Mouse (Mus musculus) activated CD4-positive, CD25-positive, alpha-beta regulatory T cell, adult 4 months (primary cell): ENCODE measurements at regions not wholly inside any gene's neighbourhood (a gene's known extent, or its start where the extent isn't known, plus 50 kb on each side); places are given as distances from the start of the nearest gene placed in this dataset.

ENCODE experiments used
- ATAC-seq: one replicate; pipeline ENCODE4 v1.8.0; 2017

DNA sequence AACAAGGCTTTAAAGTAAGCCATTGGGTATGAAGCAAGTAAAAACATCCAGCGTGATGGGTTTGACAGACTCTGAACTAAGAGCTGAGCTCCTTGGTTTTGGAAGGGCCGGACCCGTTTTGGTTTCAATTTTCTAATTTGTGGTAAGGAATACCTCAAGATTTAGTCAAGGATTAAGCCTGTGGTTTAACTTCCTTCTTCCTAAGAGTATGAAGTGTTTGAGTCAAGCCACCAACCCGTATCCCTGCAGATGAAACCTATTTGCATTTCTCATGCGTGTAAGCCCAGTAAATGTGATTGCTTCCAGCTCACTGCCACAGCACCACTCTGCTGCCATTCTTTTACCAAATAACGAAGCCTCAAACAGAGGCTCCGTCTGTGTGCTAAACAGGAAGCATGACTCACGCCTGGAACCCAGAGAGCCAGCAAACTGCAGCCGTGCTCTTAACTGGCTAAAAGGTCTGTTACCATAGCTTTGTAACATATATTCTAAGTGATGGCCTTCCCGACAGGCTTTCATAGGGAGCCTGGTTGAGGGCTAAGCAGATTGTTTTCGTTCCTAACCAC lies 149.7 kb downstream of the Etv1 start:
- ATAC-seq, result peak; percentile 84

DNA sequence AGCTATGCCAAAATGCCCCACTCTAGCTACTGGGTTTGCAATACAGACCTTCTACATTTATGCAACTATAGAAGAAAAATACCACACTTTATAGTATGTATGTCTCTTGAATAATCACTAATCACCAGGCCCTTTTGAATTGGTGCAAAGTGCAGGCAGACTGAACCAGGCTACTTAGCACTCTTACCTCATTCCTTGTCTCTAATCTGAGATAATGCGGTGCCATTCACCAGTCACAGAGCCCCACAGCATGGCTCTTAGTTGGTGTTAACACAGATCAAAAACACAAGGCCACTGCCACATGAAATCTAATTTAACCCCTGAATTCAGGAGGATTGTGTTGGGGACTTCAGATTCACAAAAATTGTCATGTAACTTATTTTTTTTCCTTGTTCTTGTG lies 150.5 kb downstream of the Etv1 start:
- no peak for ATAC-seq

DNA sequence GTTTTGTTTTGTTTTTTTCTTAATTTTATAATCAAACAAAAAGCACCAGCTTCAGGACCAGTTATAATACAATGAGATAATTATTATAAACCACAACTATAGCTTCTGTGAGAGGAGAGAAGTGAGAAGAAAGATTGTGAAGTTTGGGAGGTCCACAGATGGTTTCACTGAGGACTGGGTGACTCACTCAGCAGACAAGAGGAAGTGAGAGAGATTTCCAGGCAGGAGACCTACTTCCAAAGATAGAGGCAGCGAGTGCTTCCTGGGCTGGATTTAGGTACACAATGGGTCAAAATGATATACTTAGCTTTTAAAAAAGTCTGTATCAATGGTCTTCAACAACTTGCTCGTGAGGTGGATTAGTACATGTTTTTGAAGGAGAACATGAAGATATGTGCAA lies 152.6 kb downstream of the Etv1 start:
- no peak for ATAC-seq

DNA sequence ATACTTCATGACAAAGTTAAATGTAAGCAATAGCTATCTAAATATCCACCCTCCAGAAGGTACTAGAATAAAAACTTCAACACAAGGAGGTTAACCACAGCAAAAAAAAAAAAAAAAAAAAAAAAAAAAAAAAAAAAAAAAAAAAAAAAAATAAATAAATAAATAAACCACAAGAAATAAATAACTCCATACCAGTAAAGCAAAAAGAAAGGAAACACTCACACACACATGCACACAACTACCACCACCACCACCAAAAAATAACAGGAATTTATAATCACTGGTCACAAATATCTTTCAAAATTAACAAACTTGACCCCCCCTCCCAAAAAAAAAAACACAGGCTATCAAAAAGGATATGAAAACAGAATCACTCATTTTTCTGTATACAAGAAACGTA lies 180.4 kb downstream of the Etv1 start:
- ATAC-seq, result no peak

DNA sequence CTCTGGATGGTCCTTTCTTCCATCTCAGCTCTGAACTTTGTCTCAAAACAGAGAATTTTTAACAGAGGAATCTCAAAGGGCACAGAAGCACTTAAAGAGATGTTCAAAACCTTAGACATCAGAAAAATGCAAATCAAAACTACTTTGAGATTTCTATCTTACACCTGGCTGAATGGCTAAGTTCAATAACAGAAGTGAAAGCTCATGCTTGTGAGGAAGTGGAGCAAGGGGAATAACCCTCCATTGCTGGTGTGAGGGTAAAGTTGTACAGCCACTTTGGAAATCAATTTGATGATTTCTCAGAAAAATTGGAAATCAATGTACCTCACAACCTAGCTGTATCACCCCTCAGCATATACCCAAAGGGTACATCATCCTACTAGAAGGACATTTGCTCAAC lies 183.1 kb downstream of the Etv1 start:
- no peak for ATAC-seq

DNA sequence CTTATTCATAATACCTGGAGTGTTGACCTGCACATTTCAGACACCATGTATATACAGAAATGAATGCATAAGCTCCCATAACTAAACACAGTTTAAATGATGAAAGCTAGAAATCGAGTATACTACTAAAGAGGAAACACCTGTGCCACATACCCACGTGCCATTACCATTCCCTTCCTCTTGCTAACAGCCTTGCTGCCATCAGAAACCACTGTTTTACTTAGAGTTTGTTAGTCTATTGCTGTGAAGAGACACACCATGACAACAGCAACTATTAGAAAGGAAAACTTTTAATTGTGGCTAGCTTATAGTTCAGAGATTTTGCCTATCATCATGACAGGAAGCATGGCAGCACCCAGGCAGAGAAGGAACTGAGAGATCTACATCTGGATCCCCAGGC lies 191.2 kb downstream of the Etv1 start:
- ATAC-seq, result no peak

DNA sequence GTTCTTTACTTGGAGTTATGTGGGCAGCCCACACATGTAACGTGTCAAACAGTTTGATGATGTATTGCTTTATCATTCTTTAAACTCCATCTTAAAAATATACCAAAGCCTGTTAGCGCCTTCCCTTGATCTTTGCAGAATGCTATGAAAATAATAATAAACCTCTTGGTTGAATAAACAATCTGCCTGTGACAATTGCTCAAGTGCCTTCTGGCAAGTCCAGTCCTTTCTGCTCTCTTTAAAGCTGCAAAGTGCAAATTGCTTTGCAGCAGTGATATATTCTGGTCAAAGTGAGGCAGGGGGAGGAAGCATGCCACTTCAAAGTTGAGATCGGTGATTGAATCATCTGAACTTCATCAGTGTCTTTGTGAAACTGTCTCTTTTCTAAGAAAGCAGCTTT lies 193.0 kb downstream of the Etv1 start:
- ATAC-seq, result no peak

DNA sequence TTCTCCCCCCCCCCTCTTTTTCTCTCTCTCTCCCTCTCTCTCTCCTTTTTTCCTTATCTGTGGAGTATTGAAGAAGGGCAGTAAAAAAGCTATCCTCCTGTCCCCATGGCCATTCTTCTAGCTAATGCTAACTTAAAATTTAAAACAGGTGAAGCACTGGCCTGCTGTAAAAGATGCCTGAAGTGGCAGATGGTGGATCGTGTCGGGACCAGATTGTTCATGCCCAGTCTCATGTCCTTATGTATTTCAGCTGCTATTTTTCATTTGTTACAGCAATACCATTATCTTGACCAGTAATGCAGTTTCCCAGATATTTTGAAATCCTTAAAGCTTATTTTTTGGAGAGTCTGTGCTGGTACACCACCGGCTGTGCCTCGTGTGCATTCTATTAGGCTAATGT lies 196.3 kb downstream of the Etv1 start:
- no peak for ATAC-seq

DNA sequence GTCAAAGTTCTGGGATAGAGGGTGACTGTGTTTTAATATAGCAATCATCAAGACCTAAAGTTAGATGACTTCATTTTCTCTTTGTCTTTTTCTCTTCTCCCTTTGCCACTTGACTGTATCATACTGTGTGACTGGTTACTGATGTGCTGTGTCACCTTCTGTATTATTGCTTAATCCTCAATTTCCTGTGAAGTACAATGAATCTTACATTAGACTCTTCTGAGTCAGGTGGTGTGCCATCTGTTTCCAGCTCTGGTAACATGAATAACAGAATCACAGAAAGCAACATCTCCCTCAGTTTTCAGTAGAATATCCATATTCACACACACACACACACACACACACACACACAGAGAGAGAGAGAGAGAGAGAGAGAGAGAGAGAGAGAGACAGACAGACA lies 203.2 kb downstream of the Etv1 start:
- ATAC-seq, result no peak

DNA sequence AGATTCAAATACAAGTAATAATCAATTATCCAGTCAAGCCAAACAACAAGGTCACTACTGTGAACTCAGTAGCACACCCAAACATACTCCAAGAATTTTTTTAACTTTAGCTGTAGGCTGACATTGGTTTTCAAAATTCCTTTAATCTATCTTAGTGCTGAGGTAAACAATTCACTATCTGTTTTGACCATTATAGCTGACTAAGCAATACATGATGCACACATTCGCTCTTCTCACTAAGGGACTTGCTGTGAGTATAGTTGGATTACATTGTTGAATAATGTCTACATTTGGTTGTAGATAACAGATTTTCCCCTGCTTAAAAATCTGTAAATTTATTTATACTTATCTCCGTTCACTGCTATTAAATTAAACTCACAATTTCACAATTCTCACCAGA lies 206.7 kb downstream of the Etv1 start:
- ATAC-seq, result no peak

DNA sequence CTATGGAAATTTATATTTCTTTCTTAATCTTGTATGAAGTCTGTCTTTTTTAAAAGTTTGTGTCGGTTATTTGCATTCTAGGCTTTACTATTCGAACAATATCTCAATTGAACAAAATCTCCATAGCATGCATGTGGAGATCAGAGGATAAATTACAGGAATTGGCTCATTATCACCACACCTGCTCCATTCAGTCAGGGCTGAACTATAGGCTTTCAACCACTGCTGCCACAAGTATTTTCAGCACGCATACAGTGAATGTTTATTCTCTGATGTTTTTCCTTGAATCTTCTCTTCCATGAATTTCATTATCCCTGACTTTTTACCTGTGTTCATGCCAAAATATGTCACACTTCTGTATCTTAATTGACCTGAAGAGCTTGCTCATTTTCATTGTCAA lies 207.2 kb downstream of the Etv1 start:
- ATAC-seq, result no peak

DNA sequence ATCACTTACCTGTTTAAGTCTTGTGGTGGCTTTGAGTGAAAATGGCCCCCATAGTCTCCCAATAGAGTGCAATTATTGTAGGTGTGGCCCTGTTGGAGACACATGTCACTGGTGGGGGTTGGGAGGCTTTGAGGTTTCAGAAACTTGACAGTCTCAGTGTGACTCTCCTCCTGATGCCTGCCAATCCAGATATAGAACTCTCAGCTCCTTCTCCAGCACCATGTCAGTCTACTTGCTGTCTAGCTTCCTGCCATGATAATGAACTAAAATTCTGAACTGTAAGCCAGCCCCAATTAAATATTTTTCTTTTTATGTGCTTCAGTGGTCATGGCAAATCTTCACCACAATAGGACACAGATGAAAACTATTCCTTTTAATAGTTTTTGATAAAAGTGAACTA lies 208.1 kb downstream of the Etv1 start:
- ATAC-seq, result no peak

DNA sequence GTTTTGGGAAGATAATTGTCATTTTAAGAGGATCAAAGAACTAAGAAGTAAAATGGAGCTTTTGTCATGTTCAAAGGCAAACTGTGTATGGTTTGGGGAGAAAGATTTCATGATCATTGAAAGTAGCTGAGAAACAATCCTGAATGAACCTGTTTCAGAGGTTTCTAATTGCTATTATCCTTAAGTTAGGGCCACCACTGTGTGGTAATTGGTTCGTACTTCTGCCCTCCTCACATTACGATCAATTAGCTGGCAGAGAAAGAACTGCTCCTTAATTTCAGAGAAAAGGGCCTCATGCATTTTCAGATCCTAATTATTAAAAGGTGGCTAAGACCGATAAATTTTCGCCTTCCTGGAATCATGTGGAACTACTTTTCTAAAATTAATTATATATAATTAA lies 208.6 kb downstream of the Etv1 start:
- no peak for ATAC-seq

DNA sequence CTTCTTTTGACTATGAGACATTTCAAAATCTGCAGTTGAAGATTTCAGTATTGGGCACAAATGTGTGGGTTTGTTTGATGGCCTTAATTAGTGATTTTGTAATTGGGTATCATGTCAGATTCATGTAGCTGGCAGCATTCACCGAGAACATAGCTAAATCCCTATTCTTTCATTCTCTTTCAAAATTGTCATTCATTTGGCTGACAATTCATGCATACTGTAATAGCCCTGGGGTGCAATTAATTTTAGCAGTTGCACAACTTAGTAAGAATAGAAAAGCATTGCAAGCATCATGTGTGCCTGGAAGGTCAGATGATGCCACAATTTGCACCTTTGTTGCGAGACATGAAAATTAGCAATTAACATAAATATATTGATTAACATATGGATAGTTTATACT lies 248.0 kb downstream of the Etv1 start:
- ATAC-seq, result no peak

DNA sequence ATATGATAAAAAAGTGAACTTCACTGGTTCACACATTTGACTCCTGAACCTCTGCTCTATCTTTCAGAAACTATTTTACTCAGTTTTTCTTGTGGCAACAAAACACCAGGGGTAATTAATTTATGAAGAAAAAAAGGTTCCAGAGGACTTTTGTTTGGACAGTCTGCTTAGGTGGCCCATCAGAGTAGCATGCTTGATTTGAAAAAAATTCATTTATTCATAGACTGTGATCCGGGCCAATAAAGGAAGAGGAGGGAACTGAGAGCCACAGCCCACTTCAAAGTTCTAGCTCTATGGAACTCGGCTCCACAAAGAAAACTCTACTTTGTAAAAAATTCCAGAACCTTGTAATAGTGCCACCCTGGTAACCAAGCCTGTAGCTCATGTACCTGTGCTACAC lies 248.8 kb downstream of the Etv1 start:
- no peak for ATAC-seq

DNA sequence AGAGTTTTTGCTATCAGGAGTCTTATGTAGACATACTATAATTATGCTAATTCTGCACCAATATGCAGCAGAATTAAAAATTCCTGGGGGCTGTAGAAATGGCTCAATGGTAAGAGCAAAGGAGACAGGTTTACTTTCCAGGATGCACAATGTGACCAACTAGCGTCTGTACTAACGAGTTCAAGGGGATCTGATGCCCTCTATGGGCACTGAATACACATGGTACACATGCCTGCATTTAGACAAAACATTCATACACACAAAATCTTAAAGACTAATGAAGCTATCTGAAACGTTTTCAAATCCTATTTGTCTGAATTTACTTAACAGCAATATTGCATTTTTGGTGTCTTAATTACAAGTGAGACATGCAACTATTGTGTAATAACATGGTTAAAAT lies 254.8 kb downstream of the Etv1 start:
- no peak for ATAC-seq

DNA sequence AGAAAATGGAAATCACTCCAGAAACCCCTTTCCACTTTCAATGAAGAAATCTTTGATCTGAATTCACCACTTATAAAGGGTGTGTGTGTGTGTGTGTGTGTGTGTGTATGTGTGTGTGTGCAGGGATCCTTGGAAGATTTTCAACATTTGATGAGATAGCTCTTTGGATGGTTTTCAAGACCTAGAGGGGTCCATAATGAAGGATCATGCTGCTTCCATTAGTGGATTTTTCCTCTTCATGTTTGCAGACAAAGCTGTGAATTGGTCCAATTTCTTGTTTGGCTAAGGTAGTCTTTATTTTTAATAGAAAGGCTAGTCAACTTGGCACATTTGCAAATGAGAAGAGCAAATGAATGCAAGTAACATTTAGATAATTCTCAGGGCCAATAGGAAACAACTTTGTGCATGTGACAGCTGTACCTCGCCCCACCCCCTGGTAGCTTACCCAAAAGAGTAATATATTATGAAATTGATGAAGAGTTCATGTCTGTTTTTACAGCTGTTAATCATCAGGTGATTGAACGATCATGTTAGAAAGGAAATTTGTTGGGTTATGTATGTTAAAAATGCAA lies 257.4 kb downstream of the Etv1 start:
- no peak for ATAC-seq

DNA sequence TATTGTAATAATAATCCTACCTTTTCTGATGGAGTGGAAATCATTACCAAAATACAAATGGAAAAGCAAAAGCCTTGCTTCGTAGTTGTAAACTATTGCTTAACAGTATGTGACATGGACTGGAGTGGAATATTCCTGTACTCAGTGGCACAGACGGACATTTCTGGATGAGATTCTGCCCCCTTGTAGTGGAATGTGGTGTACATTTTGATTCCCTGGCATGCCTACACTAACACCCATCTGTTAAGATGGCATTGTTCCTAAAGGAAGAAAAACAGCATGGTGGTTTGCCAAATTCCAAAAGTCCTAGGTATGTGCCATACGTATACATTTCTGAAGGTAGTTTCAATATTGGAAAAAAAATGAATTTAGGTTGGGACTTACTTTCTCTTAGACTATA lies 258.9 kb downstream of the Etv1 start:
- no peak for ATAC-seq

DNA sequence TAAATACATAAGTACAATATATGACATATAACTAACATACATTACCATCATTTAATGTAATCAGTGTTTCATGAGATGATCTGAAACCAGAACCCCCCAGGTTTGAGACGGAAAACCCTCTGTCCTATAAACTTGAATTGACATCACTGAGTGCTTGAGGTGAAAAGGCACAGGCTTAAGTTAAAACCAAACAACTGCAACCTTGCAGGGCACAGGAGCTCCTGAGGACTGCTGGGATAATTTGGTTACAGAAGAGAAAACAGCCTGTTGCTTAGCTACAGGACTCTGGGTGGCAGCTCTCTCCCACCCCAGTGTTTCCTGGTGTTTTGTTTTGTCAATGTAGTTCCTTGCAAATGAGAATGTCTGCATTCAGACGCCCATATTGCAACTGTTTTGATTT lies 259.5 kb downstream of the Etv1 start:
- ATAC-seq, result no peak

DNA sequence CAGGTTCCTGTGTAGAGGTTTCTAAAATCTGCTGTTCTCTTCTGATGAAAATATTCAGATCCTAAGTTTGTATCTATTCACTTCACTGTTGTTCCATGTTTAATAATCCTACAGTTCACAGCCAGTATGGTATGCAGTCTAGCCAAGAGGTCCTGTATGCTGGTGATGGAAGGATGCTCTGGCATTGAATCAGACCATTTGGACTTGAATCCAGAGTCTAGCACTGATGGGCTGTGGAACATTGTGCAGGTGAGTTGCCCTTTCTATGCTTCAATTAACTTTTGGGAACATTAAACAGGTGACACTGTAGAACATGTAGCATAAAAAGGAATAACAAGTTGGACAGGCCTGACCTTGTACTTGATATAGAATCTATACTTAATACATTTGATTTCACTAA lies 267.9 kb downstream of the Etv1 start:
- ATAC-seq, result no peak

DNA sequence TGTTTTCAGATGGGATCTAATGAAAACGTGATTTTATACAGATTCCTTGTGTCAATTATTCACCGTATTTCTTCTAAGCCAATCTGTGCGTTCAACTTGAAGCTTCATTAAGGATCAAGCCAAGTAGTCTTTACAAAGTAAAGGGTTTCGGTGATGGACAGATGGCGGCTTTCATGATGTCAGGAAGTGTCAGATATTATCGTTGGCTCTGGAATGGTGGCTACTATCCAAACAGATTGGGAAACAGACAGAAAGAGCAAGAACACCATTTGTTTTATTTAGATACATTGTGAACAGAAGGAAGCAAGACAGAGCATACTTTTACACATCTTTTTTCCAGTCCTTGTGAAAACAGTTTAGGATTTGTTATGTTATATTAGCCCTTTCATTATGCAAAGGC lies 269.3 kb downstream of the Etv1 start:
- ATAC-seq, result no peak

DNA sequence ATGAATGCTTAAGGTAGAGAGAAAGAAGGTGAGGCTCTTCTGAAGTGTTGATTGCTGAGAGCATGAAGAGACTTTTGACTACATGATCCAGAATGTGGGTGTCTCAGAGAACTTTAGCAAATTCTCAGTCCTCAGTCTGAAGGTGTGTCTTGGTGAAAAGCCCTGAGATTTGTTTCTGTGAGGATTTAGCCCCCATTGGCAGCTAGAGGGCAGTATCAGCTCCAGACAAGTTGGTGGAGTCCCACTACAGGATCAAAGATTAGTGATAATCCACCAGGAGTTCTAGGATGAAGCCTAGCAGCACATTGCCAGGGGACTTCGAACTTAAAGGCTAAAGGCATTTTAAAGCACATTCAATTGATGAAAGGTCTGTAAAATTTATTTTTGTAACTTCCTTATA lies 269.8 kb downstream of the Etv1 start:
- ATAC-seq, result no peak

DNA sequence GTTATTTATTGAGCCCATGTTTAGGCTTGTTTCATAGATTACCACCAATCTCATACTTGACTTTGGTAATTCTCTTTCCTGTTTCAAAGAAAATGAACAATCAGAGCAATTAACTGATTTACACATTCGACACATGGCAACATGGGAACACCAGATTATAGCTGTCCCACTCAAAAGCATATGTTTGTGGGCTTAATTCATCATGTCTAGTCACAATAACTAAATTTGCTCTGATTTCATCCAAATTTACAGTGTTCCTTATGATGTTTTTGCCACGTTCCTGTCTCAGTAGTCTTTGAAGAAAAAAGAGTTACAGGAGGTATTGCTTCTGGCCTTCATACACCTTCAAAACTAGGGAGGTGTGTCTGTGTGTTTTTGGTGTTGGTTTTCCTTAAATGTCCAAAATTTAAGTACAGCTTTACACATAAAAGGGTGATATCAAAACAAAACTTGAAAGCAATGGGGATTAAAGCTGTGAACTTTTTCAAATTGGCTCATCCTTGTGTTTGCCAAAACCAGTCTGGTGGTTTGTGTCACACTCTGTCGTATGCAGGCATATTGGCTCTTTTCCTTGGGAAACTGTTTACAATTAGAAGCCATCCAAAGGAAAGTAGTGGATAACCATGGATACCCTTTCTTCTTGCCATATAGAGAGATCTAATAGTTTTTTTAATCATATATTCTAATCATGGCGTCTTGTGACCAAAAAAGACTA lies 291.3 kb downstream of the Etv1 start:
- no peak for ATAC-seq

DNA sequence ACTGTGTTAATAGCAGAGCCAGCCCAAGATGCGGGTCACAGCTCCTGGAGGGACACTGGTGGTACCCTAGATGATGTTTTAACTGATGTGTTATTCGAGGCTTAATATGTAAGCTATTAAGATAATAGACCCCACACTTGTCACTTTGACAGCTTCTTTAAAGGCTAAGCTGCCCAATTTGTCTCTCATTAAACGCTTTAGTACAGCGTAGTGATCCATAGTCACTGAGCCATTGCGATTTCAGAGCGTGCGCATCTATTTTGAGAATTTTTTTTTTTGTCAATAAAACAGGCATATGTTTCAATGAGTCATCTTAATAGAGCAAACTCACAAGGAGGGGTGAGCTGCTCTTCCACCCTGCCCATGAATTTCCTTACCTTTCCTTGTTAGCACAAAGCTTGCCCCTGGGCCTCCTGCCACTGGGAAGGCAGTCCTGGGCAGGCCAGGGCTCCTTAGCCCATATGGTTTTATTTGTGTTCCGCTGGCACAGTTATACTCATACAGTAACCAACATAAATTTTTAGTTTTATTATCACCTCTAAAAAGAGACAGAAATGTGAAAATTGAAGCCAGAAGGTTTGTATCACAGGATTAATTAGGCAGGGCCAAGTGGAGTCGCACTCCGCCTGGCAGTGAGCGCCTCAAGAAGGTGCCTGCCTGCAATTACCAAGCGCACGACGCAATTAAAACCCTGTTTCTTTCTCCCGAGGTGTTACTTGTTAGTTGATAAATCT lies 294.3 kb downstream of the Etv1 start:
- no peak for ATAC-seq
